Mouse (Mus musculus) forebrain, embryonic 15.5 days (tissue): Measurements from ENCODE around the gene A230072I06Rik. TPM values are rescaled to one million over a fixed set of nuclear protein-coding genes. Genes with fewer than 3 reads are reported as not detected.

Experiments
- ATAC-seq: fragments of 200-750 bp; cut with Nextera tagmentation; replicated peaks from 2 replicates; pipeline ENCODE4 v1.8.0; 2017; ENCODE audit warnings: mild to moderate bottlenecking, moderate TSS enrichment, moderate library complexity
- H3K27ac ChIP-seq: fragments of 300-500 bp; sonication (generic); replicated peaks from 2 replicates; pipeline ENCODE4 v1.5.1; 2015; ENCODE audit warnings: mild to moderate bottlenecking, inconsistent platforms
- H3K27me3 ChIP-seq: fragments of 300-500 bp; sonication (generic); 2 replicates; pipeline ENCODE4 v1.6.1; 2015; ENCODE audit warnings: inconsistent platforms
- H3K36me3 ChIP-seq: fragments of 300-500 bp; sonication (generic); 2 replicates; pipeline ENCODE4 v1.6.1; 2015; ENCODE audit warnings: mild to moderate bottlenecking, inconsistent platforms
- H3K4me1 ChIP-seq: fragments of 300-500 bp; sonication (generic); 2 replicates; pipeline ENCODE4 v1.6.1; 2015; ENCODE audit warnings: inconsistent platforms
- H3K4me2 ChIP-seq: fragments of 300-500 bp; sonication (generic); replicated peaks from 2 replicates; pipeline ENCODE4 v1.6.1; 2015; ENCODE audit warnings: mild to moderate bottlenecking, inconsistent platforms
- H3K4me3 ChIP-seq: fragments of 300-500 bp; sonication (generic); 2 replicates; pipeline ENCODE4 v1.5.1; 2015; ENCODE audit warnings: mild to moderate bottlenecking, inconsistent platforms
- H3K9ac ChIP-seq: fragments of 300-500 bp; sonication (generic); replicated peaks from 2 replicates; pipeline ENCODE4 v1.6.1; 2015; ENCODE audit warnings: mild to moderate bottlenecking, inconsistent platforms
- H3K9me3 ChIP-seq: fragments of 300-500 bp; sonication (generic); 2 replicates; pipeline ENCODE4 v1.6.1; 2016; ENCODE audit warnings: inconsistent platforms
- WGBS: fragments of 180-500 bp; shearing (Covaris S2); methylation state at CpG from one replicate; pipeline ENCODE4 v1.1.7; 2015; ENCODE audit warnings: mixed read lengths; 5-methylcytosine and 5-hydroxymethylcytosine counted together
- polyA plus RNA-seq: library from polyadenylated mRNA; unstranded; fragments of >200 nt; fragmentation: Nextera tagmentation; extraction: Ambion mirVana; gene quantifications from 2 replicates; pipeline ENCODE4 v1.2.1, GENCODE M21; 2015

A230072I06Rik gene
- polyA plus RNA-seq, 1 experiment from 2014 or later, result 0.45 TPM

DNA sequence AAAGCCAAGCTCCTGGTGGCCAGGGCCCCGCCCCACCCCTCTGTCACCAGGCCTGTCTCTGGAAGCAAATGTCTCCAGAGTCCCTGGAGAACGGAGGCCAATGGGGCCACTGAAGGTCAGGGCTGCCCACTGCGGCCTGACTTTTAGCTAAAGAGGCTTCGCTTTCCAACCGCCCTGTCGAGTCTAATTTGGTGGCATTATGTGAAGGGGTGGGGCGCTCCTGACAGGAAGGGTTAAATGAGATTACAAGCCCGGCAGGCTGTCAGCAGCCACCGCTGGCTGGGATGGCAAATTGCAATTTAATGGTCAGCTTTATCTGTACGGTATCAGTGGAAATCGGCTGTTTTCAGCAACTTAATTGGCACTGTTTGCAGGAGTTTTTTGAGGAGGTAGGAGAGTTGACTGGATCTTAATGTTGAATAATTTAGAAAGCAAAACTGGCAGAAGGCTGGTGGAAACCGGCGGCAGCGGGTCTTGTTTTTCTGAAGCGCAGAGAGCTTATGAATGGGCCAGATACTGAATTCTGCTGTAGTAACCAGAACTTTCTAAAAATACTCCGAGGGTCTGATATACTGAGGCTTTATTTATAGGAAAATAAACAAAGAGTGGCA, 46.5 kb downstream of the A230072I06Rik start:
- Histone ChIP-seq H3K27me3 (0 out of 2 replicates have a peak, but pooled peaks cover 6% of the 10 kb centered on the region), H3K9ac (peak overlapping the region; percentile 37), H3K27ac (peak overlapping the region; percentile 86), H3K4me3 (peak overlapping the region; percentile 20), H3K4me1 (peaks cover 81% of the 10 kb centered on the region), H3K36me3 (no peaks in the 10 kb centered on the region), H3K4me2 (peak overlapping the region; percentile 33), H3K9me3 (no peaks in the 10 kb centered on the region)
- WGBS, result 7% methylated on average over 16 of the region's 16 CpGs
- no peak for ATAC-seq

DNA sequence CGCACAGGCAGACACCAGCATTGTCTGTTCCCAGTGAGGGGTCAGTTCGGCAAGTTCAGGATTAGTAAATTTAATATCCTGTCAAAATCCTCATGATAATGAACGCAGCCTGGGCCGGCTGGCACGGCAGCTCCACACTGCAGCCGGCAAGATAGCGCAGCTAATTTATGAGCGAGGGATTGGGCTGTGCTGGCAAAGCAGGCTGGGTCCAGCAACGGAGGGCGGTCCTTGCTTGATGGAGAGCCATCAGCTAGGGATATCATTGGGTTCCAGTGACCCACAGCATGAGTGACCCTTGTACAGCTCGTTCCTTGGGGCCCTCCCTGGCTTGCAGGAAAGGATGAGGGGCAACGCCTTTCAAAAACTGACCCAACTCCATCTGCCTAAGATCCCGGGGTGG, 48.6 kb downstream of the A230072I06Rik start:
- Histone ChIP-seq H3K36me3 (no peaks in the 10 kb centered on the region), H3K9ac (peak overlapping the region; percentile 1; the same call in 1 of the 2 replicates), H3K27me3 (peaks cover 6% of the 10 kb centered on the region; the same call in 1 of the 2 replicates), H3K9me3 (no peaks in the 10 kb centered on the region), H3K4me2 (peak overlapping the region; percentile 45), H3K4me1 (peaks cover 81% of the 10 kb centered on the region), H3K4me3 (peak overlapping the region; percentile 18), H3K27ac (peak overlapping the region; percentile 90)
- 6% methylated on average over 13 of the region's 13 CpGs for WGBS
- peak; percentile 17 for ATAC-seq

DNA sequence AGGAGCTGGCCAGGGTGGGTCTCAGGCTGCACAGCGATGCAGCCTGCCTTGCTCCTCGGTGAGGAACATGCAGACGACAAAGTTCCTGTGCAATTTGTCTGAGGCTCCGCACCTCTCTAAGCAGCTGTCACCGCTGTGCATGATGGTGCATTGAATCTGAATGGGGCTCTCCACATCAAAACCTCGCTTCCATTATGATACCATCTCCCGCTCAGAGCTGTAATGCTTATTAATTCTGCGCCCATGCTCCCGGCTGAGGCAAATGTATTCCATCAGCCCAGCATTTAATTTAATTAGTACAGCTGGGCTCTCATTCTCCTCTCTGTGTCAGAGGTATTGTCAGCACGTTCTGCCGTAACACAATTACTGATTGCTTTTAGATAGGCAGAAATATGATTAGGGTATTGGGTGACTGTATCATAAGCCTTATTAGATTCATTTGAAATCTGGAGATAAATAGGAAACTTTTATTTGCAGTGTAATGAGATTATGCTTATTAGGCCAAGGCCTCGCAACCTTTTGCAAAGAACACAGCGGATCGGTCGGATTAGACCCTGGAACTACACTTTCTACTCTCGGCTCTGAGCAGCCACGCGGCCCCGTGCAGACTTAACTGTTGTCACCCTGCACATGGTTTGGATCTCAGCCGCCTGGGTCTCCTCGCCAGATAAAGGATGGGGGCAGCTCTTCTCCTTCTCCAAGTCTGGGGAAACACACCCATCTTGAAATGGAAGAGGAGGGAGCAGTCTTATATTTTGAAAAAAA, 49.3 kb downstream of the A230072I06Rik start:
- H3K36me3 ChIP-seq, result no peaks in the 10 kb centered on the region
- H3K4me1 ChIP-seq, result peaks cover 74% of the 10 kb centered on the region
- H3K4me2 ChIP-seq, result peak overlapping the region; percentile 45
- WGBS, result 5% methylated on average over 21 of the region's 21 CpGs
- H3K9ac ChIP-seq, result peak overlapping the region; percentile 13; the same call in 1 of the 2 replicates
- ATAC-seq, result peak; percentile 75
- peaks cover 3% of the 10 kb centered on the region; the same call in 1 of the 2 replicates for H3K27me3 ChIP-seq
- H3K27ac ChIP-seq, result peak overlapping the region; percentile 90
- H3K9me3 ChIP-seq, result no peaks in the 10 kb centered on the region
- peak overlapping the region; percentile 18 for H3K4me3 ChIP-seq

DNA sequence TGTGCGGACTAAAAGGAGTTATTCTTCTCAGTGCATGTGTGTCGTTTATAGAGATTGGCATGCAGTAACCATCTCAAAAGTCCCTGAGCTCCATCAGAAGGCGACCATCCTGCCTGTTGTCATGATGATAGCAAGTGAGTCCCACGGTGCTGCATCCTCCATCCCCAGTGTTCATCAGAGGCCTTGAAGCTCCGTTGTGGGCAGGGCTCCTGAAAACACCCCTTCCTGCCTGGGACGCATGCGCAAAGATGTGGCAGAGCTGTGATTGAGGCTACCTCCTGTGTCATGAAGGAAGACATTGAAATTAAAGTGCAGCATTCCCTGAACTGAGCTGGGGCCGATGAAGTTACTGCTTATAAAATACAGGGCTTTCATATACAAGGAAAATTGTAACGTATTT, 49.9 kb downstream of the A230072I06Rik start:
- Histone ChIP-seq H3K9ac (no peak overlapping the region), H3K4me2 (peak overlapping the region; percentile 45), H3K9me3 (no peaks in the 10 kb centered on the region), H3K27me3 (no peaks in the 10 kb centered on the region; the same call in 1 of the 2 replicates), H3K4me1 (peaks cover 68% of the 10 kb centered on the region), H3K4me3 (peak overlapping the region; percentile 18), H3K36me3 (no peaks in the 10 kb centered on the region), H3K27ac (peak overlapping the region; percentile 90)
- WGBS, result 36% methylated on average over 9 of the region's 9 CpGs
- ATAC-seq, result no peak

DNA sequence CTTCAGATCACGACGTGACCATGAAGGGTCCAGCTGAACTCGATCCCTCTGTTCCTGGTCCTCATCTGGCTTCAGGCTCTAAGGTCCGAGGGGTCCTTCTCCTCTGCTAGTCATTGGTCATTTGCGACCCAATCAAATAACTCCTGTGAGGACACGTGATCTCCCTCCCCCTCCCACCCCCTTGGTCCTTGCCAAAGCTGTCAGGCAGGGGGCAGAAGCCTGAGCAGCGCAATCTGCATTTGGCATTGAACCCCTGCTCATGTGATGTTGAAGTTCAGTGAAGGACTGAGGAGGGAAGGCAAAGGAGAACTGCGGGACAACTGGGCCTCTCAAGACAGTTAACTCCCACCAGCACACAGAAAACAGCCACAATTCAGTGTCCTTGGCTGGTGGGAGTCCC, 51.4 kb downstream of the A230072I06Rik start:
- H3K4me3 ChIP-seq, result no peak overlapping the region
- peak overlapping the region; percentile 24 for H3K27ac ChIP-seq
- H3K4me1 ChIP-seq, result peaks cover 65% of the 10 kb centered on the region
- peaks cover 7% of the 10 kb centered on the region for H3K27me3 ChIP-seq
- no peaks in the 10 kb centered on the region for H3K9me3 ChIP-seq
- no peaks in the 10 kb centered on the region for H3K36me3 ChIP-seq
- no peak overlapping the region for H3K9ac ChIP-seq
- 19% methylated on average over 8 of the region's 8 CpGs for WGBS
- no peak overlapping the region for H3K4me2 ChIP-seq
- no peak for ATAC-seq

Other genes starting within 250 kb of the A230072I06Rik start
- gene Sox1, start 116.5 kb downstream of the A230072I06Rik start, polyA plus RNA-seq, result 6.8 and 7.0 TPM in 2 replicates